Mouse (Mus musculus) ES-Bruce4 (cell line): ENCODE results near the gene Cers6.

Experiments used
- CTCF ChIP-seq: IDR thresholded peaks from one replicate; pipeline ENCODE4 v1.8.1; 2011; ENCODE audit warnings: low read depth, low read length
- POLR2A ChIP-seq: IDR thresholded peaks from one replicate; pipeline ENCODE4 v1.8.1; 2011; ENCODE audit warnings: low read length; ENCODE audit not compliant: insufficient read depth

DNA sequence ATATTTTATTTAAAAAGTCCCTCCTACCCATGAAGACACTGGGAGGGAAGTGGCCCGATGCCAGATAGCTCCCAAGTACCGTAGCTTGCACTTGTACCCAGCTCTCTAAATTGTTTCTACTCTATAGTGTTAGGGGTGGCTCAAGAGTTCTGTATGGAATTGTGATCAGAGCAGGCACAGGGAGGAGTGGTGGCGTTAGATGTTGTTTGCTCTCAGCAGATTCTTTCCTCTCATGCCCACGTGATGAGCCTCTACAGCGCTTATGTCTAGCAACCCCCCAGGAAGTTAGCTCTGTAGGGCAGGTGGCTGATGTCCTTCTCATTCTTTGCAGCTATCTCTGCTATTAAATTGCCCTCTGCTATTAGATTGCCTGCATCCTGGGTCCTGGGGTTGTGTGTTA, 98.8 kb downstream of the Cers6 start:
- TF ChIP-seq CTCF (no peak), POLR2A (no peak)
